Mouse (Mus musculus): ENCODE measurements around the gene Hemgn.

The Hemgn gene

DNA sequence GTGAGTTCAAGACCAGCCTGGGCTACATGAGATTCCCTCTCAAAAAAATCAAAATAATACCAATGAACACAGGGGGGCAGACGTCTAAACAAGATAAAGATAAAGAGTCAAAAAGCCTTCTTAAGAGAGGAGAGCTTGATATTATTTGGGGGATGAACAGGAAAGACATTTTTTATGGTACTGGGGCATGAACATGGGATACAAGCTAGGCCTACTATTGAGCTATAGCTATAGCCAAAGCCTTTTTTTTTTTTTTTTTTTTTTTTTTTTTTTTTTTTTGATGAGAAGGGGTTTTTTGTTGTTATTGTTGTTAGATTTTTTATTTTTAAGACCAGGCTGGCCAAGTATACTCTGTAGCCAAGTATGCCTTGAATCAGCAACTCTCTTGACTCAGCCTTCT, 1.2 kb downstream of the Hemgn start:
- DNase-seq (ENCODE audit: low spot score), result no peak

- DNase-seq (ENCODE audit: low spot score), result peak; percentile 26
Measured at GRCm38 (mm10) chr4:46411489-46411888, 1.8 kb downstream of the Hemgn start.

DNA sequence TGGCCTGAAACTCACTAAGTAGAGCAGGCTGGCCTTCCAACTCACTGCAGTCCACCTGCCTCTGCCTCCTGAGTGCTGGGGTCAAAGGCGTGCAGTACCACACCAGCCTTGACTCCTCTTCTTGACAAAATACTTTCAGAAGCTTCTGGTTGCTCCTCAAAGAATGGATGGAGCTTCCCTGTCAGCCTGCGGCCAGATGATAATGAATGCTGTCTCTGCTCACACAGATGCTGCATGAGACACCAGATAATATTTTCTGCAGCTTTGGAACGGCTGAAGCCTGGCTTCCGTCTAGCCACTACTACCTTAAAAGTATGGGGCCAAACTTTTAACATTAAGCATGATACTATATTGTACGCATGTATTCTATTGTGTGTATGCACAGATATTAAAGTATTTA, 2.6 kb downstream of the Hemgn start:
- no peak for DNase-seq (ENCODE audit: low spot score)

GRCm38 (mm10) chr4:46406966-46407703, 6.2 kb downstream of the Hemgn start:
- DNase-seq (ENCODE audit: low spot score), result no peak

GRCm38 (mm10) chr4:46404042-46404795, 9.1 kb downstream of the Hemgn start:
- DNase-seq (ENCODE audit: low spot score), result no peak

DNA sequence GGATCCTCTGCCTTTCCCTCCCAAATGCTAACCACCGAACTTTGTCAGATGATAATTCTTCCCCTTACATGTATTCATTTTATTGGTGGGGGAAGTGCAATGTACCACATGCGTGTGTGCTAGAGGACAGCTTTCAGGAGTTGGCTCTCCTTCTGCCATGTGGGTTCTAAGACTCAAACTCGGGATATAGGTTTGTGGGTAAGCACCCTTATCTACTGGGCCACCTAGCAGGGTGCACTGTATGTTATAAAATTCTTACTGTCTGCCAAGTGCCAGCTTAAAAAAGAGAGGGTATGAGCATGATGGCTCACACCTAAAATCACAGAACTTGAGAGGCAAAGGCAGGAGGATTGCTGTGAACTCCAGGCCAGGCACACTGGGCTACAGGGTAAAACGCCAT, 14.5 kb downstream of the Hemgn start:
- DNase-seq (ENCODE audit: low spot score), result no peak

- no peak for DNase-seq (ENCODE audit: low spot score)
Measured at GRCm38 (mm10) chr4:46395736-46396135, 17.6 kb downstream of the Hemgn start.

GRCm38 (mm10) chr4:46394388-46394787, 18.9 kb downstream of the Hemgn start:
- no peak for DNase-seq (ENCODE audit: low spot score)

DNA sequence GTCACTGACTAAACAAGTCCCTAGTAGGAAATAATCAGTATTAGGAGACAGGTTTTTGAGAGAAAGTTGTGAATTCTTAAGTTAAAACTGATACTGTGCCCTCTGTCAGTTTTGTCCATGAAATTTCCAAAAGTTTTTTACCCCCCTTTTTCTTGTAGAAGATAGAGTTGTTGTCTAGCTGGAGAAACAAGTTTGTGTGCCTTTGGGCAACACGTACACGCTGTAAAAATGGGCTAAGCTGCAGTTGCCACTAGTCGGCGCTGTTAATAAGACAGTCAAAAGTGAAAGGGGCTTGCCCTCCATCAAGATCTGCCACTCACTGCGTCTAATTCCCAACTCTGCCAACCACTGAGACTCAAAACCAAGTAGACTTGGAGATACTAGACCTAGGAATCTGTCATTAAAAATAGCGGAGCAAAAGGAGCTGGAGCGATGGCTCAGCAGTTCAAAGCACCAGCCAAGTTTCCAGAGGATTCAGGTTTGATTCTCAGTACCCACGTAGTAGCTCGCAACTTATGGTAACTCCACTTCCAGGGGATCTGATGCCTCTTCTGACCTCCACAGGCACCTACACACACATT, 22.8 kb downstream of the Hemgn start:
- DNase-seq (ENCODE audit: low spot score), result peak; percentile 89

DNA sequence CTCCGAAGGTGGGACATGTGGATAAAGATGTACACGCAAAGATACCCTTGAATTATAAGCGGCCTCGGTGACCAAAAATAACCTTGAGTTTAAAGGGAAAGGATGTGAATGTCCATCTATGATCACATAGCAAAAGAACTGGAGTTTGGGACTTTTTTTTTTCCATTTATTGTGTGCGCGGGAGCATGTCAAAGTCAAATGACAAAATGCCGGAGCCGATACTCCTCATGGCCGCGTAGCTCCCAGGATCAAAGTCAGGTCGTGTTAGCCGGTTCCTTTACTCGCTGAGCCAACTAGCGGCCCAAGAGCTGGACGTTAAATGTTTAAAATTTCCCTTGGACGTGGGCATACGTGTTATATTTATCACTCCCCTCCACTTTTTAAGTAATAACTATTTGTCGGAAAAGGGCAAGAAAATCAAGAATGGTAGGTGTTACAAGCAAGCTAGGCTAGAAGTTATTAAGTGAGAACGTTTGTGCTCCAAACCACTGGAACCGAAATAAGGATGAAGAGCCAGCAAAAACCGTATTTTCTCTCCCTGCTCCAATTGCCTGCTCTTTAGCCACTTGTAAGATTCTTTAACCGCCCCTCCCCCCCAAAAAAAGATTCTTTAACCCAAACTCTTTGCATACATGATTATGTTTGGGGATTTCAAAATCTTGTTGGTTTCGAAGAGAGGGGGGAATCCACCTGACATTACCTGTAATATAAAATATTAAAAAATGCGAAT, 23.5 kb downstream of the Hemgn start:
- no peak for DNase-seq (ENCODE audit: low spot score)

GRCm38 (mm10) chr4:46389013-46389611, 24.2 kb downstream of the Hemgn start, which contains the start of gene Trmo:
Gene Trmo (minus strand): TSS chr4:46389437.
- DNase-seq (ENCODE audit: low spot score), result peak; percentile 95

DNA sequence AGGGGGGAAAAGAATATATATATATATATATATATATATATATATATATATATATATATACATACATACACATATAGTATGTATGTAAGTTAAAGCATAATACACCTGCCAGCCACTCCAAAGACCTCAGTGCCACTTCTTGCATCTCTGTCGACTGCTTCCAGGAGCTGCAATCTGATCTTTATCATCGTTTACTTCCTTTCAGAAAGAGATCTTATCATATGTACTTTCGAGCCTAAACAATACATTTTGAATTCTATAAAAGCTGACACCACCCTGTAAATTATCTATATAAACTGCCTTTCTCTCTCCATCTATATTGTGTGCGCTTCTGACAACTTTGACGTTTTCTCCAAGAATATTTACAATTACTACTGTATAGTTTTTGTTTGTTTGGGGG, 24.8 kb downstream of the Hemgn start:
- no peak for DNase-seq (ENCODE audit: low spot score)

GRCm38 (mm10) chr4:46374869-46375368, 38.4 kb downstream of the Hemgn start:
- DNase-seq (ENCODE audit: low spot score), result peak; percentile 89

DNA sequence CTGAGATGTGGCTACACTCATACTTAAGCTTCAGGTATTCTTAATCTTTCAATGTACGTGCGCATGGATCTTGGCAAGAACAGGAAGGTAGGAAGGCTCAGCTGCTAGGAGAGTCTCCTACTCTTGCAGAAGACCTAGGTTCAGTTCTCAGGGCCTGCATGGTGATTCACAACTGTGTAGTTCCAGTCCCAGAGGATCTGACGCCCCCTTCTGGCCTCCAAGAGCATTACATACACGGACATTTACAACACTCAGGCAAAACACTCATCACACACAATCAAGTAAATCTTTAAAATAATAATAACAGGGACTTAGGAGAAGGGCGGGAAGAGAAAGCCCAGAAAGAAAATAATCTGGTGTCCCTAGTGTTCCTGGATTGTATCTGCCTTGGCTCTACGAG, 38.9 kb downstream of the Hemgn start:
- no peak for DNase-seq (ENCODE audit: low spot score)

GRCm38 (mm10) chr4:46371030-46371429, 42.3 kb downstream of the Hemgn start:
- DNase-seq (ENCODE audit: low spot score), result peak; percentile 74

- no peak for DNase-seq (ENCODE audit: low spot score)
Measured at GRCm38 (mm10) chr4:46370406-46370805, 42.9 kb downstream of the Hemgn start.

- DNase-seq (ENCODE audit: low spot score), result no peak
Measured at GRCm38 (mm10) chr4:46369070-46369469, 44.2 kb downstream of the Hemgn start.

DNA sequence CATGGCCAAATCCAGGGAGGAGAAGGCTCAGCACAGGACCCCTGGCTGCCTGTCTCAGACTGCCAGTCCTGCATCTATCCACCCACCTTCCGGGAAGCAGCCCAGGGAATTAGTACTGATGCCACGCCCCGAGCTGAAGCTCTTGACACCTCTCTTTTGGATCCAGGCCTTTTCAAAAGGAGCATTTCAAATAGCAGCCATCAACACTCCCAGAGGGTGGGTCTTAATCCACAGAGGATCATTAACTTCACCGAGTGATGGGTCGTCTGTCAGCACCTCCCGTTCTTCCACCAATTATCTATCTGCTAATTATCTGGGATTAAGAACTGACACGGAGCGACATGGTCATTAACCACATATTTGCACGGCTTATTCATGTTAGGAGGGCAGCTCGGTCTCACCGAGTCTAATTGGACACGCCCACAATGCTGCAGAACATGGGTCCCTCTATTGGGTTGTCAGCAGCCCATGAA, 45.8 kb downstream of the Hemgn start:
- DNase-seq (ENCODE audit: low spot score), result no peak

DNA sequence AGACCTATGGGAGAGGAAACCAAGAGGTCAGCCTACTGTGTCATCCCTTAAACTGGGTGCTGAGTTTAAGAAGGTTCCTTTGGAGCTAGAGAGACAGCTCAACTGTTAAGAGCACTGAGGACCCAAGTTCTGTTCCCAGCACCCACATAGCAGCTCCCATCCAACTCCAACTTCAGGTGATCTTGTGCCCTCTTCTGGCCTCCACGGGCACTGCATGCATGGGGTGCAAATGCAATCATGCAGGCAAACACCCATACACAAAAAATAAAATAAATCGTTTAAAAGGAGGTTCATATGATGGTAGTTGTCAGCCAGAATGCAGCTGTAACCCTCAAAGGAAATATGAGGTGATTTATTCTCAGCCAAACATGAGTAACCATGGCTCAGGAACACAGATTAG, 48.9 kb downstream of the Hemgn start:
- no peak for DNase-seq (ENCODE audit: low spot score)

GRCm38 (mm10) chr4:46361258-46361657, 52.0 kb downstream of the Hemgn start:
- no peak for DNase-seq (ENCODE audit: low spot score)

- no peak for DNase-seq (ENCODE audit: low spot score)
Measured at GRCm38 (mm10) chr4:46359539-46360253, 53.6 kb downstream of the Hemgn start.
